Mouse (Mus musculus) embryonic facial prominence, embryonic 15.5 days (tissue): Measurements from ENCODE around the gene Neurod2. TPM values are rescaled to one million over a fixed set of nuclear protein-coding genes. Genes with fewer than 3 reads are reported as not detected.

Experiments used
- ATAC-seq: fragments of 200-750 bp; cut with Nextera tagmentation; 2 replicates; pipeline ENCODE4 v1.8.0; 2017; ENCODE audit warnings: low read depth, moderate TSS enrichment; ENCODE audit not compliant: insufficient number of reproducible peaks, low FRiP score, low TSS enrichment
- H3K27ac ChIP-seq: fragments of 300-500 bp; sonication (generic); replicated peaks from 2 replicates; pipeline ENCODE4 v1.5.1; 2015; ENCODE audit warnings: mild to moderate bottlenecking, inconsistent platforms
- H3K27me3 ChIP-seq: fragments of 300-500 bp; sonication (generic); 2 replicates; pipeline ENCODE4 v1.6.1; 2015; ENCODE audit warnings: inconsistent platforms
- H3K36me3 ChIP-seq: fragments of 300-500 bp; sonication (generic); 2 replicates; pipeline ENCODE4 v1.6.1; 2015; ENCODE audit warnings: mild to moderate bottlenecking, inconsistent platforms
- H3K4me1 ChIP-seq: fragments of 300-500 bp; sonication (generic); 2 replicates; pipeline ENCODE4 v1.6.1; 2015; ENCODE audit warnings: inconsistent platforms
- H3K4me2 ChIP-seq: fragments of 300-500 bp; sonication (generic); replicated peaks from 2 replicates; pipeline ENCODE4 v1.6.1; 2015; ENCODE audit warnings: mild to moderate bottlenecking, inconsistent platforms
- H3K4me3 ChIP-seq: fragments of 300-500 bp; sonication (generic); replicated peaks from 2 replicates; pipeline ENCODE4 v1.5.1; 2015; ENCODE audit warnings: mild to moderate bottlenecking, inconsistent platforms
- H3K9ac ChIP-seq: fragments of 300-500 bp; sonication (generic); 2 replicates; pipeline ENCODE4 v1.6.1; 2015; ENCODE audit warnings: inconsistent platforms
- H3K9me3 ChIP-seq: fragments of 300-500 bp; sonication (generic); replicated peaks from 2 replicates; pipeline ENCODE4 v1.6.1; 2016; ENCODE audit warnings: inconsistent platforms
- WGBS: fragments of 180-500 bp; shearing (Covaris S2); methylation state at CpG from one replicate; pipeline ENCODE4 v1.1.7; 2015; 5-methylcytosine and 5-hydroxymethylcytosine counted together
- polyA plus RNA-seq: library from polyadenylated mRNA; unstranded; fragments of >200 nt; fragmentation: Nextera tagmentation; extraction: Ambion mirVana; gene quantifications from 2 replicates; pipeline ENCODE4 v1.2.1, GENCODE M21; 2015

The Neurod2 gene
- polyA plus RNA-seq, 1 experiment from 2014 or later = 0.09 TPM

- 2% methylated on average over 30 of the region's 30 CpGs for WGBS
- Histone ChIP-seq H3K4me1 (peaks cover 32% of the 10 kb centered on the region), H3K36me3 (no peaks in the 10 kb centered on the region), H3K9me3 (no peaks in the 10 kb centered on the region), H3K9ac (no peak overlapping the region), H3K27ac (no peak overlapping the region), H3K4me3 (peak overlapping the region; percentile 19; the same call in 1 of the 2 replicates), H3K27me3 (peaks cover 99% of the 10 kb centered on the region), H3K4me2 (peak overlapping the region; percentile 42)
- no peak for ATAC-seq
These were observed 8.4 kb downstream of the Neurod2 start for GRCm38 (mm10) chr11:98320806-98321676.

GRCm38 (mm10) chr11:98320381-98320780 is 9.1 kb downstream of the Neurod2 start:
- Histone ChIP-seq H3K4me2 (peak overlapping the region; percentile 42), H3K27me3 (peaks cover 99% of the 10 kb centered on the region), H3K9me3 (no peaks in the 10 kb centered on the region), H3K4me3 (peak overlapping the region; percentile 19; the same call in 1 of the 2 replicates), H3K4me1 (peaks cover 32% of the 10 kb centered on the region), H3K36me3 (no peaks in the 10 kb centered on the region), H3K9ac (no peak overlapping the region), H3K27ac (no peak overlapping the region)
- no peak for ATAC-seq
- WGBS = 6% methylated on average over 12 of the region's 12 CpGs

- no peak overlapping the region for H3K9ac ChIP-seq
- peak overlapping the region; percentile 42; the same call in 1 of the 2 replicates for H3K4me2 ChIP-seq
- no peak for ATAC-seq
- 8% methylated on average over 2 of the region's 2 CpGs for whole genome bisulfite sequencing
- no peaks in the 10 kb centered on the region for H3K36me3 ChIP-seq
- no peak overlapping the region for H3K27ac ChIP-seq
- no peaks in the 10 kb centered on the region for H3K9me3 ChIP-seq
- H3K27me3 ChIP-seq = peaks cover 99% of the 10 kb centered on the region
- no peak overlapping the region for H3K4me3 ChIP-seq
- peaks cover 32% of the 10 kb centered on the region for H3K4me1 ChIP-seq
These were observed 9.5 kb downstream of the Neurod2 start for GRCm38 (mm10) chr11:98319944-98320343.

GRCm38 (mm10) chr11:98319544-98319943 is 9.9 kb downstream of the Neurod2 start:
- Histone ChIP-seq H3K9ac (no peak overlapping the region), H3K4me3 (no peak overlapping the region), H3K27me3 (peaks cover 98% of the 10 kb centered on the region), H3K4me1 (peaks cover 32% of the 10 kb centered on the region), H3K27ac (no peak overlapping the region), H3K4me2 (no peak overlapping the region), H3K9me3 (no peaks in the 10 kb centered on the region), H3K36me3 (no peaks in the 10 kb centered on the region)
- ATAC-seq = no peak
- WGBS = 13% methylated on average over 4 of the region's 4 CpGs

- no peak overlapping the region for H3K9ac ChIP-seq
- H3K4me2 ChIP-seq = peak overlapping the region; percentile 17; the same call in 1 of the 2 replicates
- H3K36me3 ChIP-seq = no peaks in the 10 kb centered on the region
- peaks cover 98% of the 10 kb centered on the region for H3K27me3 ChIP-seq
- H3K4me3 ChIP-seq = no peak overlapping the region
- WGBS = 1% methylated on average over 15 of the region's 15 CpGs
- ATAC-seq = no peak
- no peak overlapping the region for H3K27ac ChIP-seq
- no peaks in the 10 kb centered on the region for H3K9me3 ChIP-seq
- peaks cover 32% of the 10 kb centered on the region for H3K4me1 ChIP-seq
These were observed 10.3 kb downstream of the Neurod2 start for GRCm38 (mm10) chr11:98319120-98319519.

DNA sequence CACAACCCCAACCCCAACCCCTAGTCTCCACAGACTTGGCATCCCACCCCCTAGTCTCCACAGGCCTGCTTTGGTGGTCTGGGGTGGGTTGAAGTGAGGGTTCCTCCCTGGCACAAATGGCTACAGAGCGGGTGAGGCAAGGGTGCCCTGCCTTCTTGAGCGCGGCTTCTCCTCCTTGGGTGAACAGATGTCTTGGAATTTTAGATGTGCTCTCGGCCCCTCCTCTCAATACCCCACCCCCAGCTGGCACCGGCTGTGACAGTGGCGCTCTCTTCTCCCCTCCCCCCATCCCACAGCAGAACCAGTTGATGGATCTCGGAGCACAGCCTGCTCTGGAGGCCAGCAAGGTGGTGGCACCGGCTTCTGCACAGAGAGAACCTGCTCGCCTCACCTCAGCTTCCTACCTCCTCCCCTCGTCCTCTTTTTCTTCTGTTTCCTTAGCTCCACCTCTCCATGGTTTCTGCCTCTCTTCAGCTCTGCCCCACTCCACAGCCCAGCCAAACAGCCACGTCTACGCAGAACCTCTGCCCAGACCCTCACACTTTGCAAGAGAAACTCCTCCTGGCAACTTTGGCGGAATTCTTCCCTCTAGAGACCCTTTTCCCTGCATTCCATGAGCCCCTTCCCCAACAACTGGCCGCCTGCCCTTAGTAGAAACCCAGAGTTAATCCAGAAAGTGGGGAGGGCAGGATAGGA is 10.9 kb downstream of the Neurod2 start:
- Histone ChIP-seq H3K9me3 (no peaks in the 10 kb centered on the region), H3K36me3 (no peaks in the 10 kb centered on the region), H3K27ac (no peak overlapping the region), H3K9ac (no peak overlapping the region), H3K4me3 (no peak overlapping the region), H3K4me1 (peaks cover 36% of the 10 kb centered on the region), H3K27me3 (peaks cover 97% of the 10 kb centered on the region), H3K4me2 (peak overlapping the region; percentile 17)
- no peak for ATAC-seq
- under 1% methylated on average over 14 of the region's 14 CpGs for WGBS

- no peak overlapping the region for H3K4me2 ChIP-seq
- 5% methylated on average over 7 of the region's 7 CpGs for WGBS
- H3K27me3 ChIP-seq = peaks cover 89% of the 10 kb centered on the region
- H3K27ac ChIP-seq = no peak overlapping the region
- no peak overlapping the region for H3K9ac ChIP-seq
- H3K4me1 ChIP-seq = peaks cover 36% of the 10 kb centered on the region
- H3K9me3 ChIP-seq = no peaks in the 10 kb centered on the region
- H3K4me3 ChIP-seq = no peak overlapping the region
- no peaks in the 10 kb centered on the region for H3K36me3 ChIP-seq
- no peak for ATAC-seq
These were observed 12.0 kb downstream of the Neurod2 start for GRCm38 (mm10) chr11:98317479-98317878.

- no peak overlapping the region for H3K27ac ChIP-seq
- no peak for ATAC-seq
- 0 out of 2 replicates have a peak overlapping the region, but pooled peaks have one; percentile 4 for H3K4me3 ChIP-seq
- 2% methylated on average over 26 of the region's 26 CpGs for WGBS
- H3K9ac ChIP-seq = no peak overlapping the region
- H3K27me3 ChIP-seq = peaks cover 75% of the 10 kb centered on the region
- H3K4me1 ChIP-seq = peaks cover 11% of the 10 kb centered on the region
- H3K9me3 ChIP-seq = no peaks in the 10 kb centered on the region
- peak overlapping the region; percentile 12; the same call in 1 of the 2 replicates for H3K4me2 ChIP-seq
- no peaks in the 10 kb centered on the region for H3K36me3 ChIP-seq
These were observed 15.6 kb downstream of the Neurod2 start for GRCm38 (mm10) chr11:98313790-98314323.

GRCm38 (mm10) chr11:98298484-98299205 is 30.8 kb downstream of the Neurod2 start:
- WGBS = 9% methylated on average over 10 of the region's 10 CpGs
- peaks cover 57% of the 10 kb centered on the region for H3K27me3 ChIP-seq
- no peak for ATAC-seq

DNA sequence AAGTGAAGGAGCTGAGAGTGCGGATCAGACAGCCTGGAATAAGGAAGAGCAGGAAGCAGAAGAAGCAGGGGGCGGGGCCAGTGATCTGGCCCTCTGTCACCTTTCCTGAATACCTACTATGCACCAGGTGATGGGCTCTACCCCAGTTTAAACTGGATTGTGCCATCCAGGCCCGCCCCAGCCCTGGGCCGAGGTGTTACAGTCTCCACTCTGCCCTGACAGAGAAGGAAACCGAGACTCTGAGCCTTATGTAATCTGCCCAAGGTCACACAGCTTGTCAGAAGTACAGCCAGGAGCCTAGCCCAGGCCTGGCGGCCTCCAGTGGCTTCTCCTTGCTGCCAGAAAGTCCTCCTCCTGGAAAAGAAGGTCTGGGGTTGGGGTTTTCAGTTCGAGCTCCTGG is 31.7 kb downstream of the Neurod2 start:
- Histone ChIP-seq H3K4me3 (no peak overlapping the region), H3K4me2 (no peak overlapping the region), H3K36me3 (no peaks in the 10 kb centered on the region), H3K9me3 (no peaks in the 10 kb centered on the region), H3K4me1 (peaks cover 27% of the 10 kb centered on the region), H3K27me3 (peaks cover 57% of the 10 kb centered on the region), H3K9ac (no peak overlapping the region), H3K27ac (no peak overlapping the region)
- 12% methylated on average over 7 of the region's 7 CpGs for WGBS
- no peak for ATAC-seq

More at GRCm38 (mm10) chr11:98298484-98299205, 30.8 kb downstream of the Neurod2 start:
- no peak overlapping the region for H3K4me3 ChIP-seq
- H3K9ac ChIP-seq = no peak overlapping the region
- no peaks in the 10 kb centered on the region for H3K36me3 ChIP-seq
- no peak overlapping the region for H3K4me2 ChIP-seq
- peaks cover 26% of the 10 kb centered on the region for H3K4me1 ChIP-seq
- H3K9me3 ChIP-seq = no peaks in the 10 kb centered on the region
- H3K27ac ChIP-seq = no peak overlapping the region
